In genomic region chr1:73716901-73717300, GRCm38 (mm10) we compare ENCODE assay signal across 21 mouse cellular contexts.
"Had no signal": no experiment of that assay in that cellular context is flagged by ENCODE, and none has a peak within 500 bp of the region (broad histone marks: within the 10 kb centered on the region; RNA-seq: fewer than 3 reads in every experiment).

No protein-coding gene starts in this region.

- H3K9ac ChIP-seq: limb, embryonic 13.5 days; liver, embryonic 12.5 days; liver, embryonic 15.5 days; lung, embryonic 15.5 days; midbrain, embryonic 13.5 days; neural tube, embryonic 13.5 days had no signal

- H3K36me3 ChIP-seq: limb, embryonic 10.5 days; limb, embryonic 13.5 days; liver, embryonic 12.5 days; liver, embryonic 15.5 days; lung, embryonic 15.5 days; midbrain, embryonic 10.5 days; midbrain, embryonic 13.5 days; neural tube, embryonic 13.5 days had no signal

- ATAC-seq: liver, embryonic 12.5 days; midbrain, embryonic 13.5 days; midbrain, embryonic 16.5 days had no signal

- H3K9me3 ChIP-seq: limb, embryonic 10.5 days; limb, embryonic 13.5 days; liver, embryonic 12.5 days; liver, embryonic 15.5 days; lung, embryonic 15.5 days; midbrain, embryonic 10.5 days; midbrain, embryonic 13.5 days; neural tube, embryonic 13.5 days had no signal

- H3K4me3 ChIP-seq: layer of hippocampus, adult 2 months; limb, embryonic 10.5 days; limb, embryonic 13.5 days; liver, embryonic 12.5 days; liver, embryonic 15.5 days; lung, embryonic 15.5 days; megakaryocyte, embryonic 14.5 days; midbrain, embryonic 10.5 days; midbrain, embryonic 13.5 days; myocyte; neural tube, embryonic 13.5 days had no signal

- DNase-seq: layer of hippocampus, adult 9-11 months; liver; lung, adult 18-20 months; lung, postnatal 36 days; right cerebral cortex, postnatal 4 days; thymus, adult 2 months; thymus, postnatal 14 days; thymus, postnatal 4 days had no signal

- H3K27ac ChIP-seq: layer of hippocampus, adult 2 months; limb, embryonic 10.5 days; limb, embryonic 13.5 days; liver, embryonic 12.5 days; liver, embryonic 15.5 days; lung, embryonic 15.5 days; midbrain, embryonic 10.5 days; midbrain, embryonic 13.5 days; neural tube, embryonic 13.5 days; stomach, postnatal 0 days had no signal

- H3K4me1 ChIP-seq: limb, embryonic 10.5 days; limb, embryonic 13.5 days; liver, embryonic 12.5 days; liver, embryonic 15.5 days; lung, embryonic 15.5 days; megakaryocyte, embryonic 14.5 days; midbrain, embryonic 13.5 days; neural tube, embryonic 13.5 days had no signal

- H3K4me2 ChIP-seq: limb, embryonic 13.5 days; liver, embryonic 12.5 days; liver, embryonic 15.5 days; lung, embryonic 15.5 days; midbrain, embryonic 13.5 days; neural tube, embryonic 13.5 days had no signal

- H3K27me3 ChIP-seq: limb, embryonic 13.5 days; liver, embryonic 12.5 days; liver, embryonic 15.5 days; lung, embryonic 15.5 days; megakaryocyte, embryonic 14.5 days; midbrain, embryonic 13.5 days; neural tube, embryonic 13.5 days had no signal
